Mouse (Mus musculus): Measurements from ENCODE around the gene Tmeff2. TPM values are rescaled to one million over a fixed set of nuclear protein-coding genes. Genes with fewer than 3 reads are reported as not detected.

Tmeff2 gene
- polyA plus RNA-seq, 1 experiment from 2014 or later = 3.0 TPM

DNA sequence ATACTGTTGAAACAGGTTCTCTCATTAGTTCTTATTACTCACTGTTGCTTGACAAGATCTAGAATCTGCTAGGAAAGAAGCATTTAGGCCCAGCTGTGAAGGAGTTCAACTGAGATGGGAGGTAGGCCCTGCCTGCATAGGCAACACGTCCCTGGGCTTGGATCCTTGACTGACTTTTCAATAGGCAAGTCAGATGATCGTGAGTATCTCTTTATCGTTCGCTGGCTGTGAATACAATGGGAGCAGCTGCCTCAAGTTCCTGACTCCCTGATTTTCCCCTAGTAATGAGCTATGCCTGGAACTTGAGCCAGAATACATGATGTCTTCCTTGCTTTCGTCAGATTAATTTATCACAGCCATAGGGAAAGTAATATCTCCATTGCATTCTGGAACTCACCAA, 214.3 kb downstream of the Tmeff2 start:
- Histone ChIP-seq H3K27me3 (replicated peaks; ENCODE audit: insufficient read depth, low read length) (no peaks in the 10 kb centered on the region), H3K27ac (ENCODE audit: low read length) (no peak overlapping the region), H3K9me3 (ENCODE audit: low read length) (no peaks in the 10 kb centered on the region), H3K4me1 (ENCODE audit: insufficient read depth, low read depth, low read length) (no peaks in the 10 kb centered on the region), H3K9ac (replicated peaks; ENCODE audit: low read depth) (no peak overlapping the region), H3K4me2 (replicated peaks; ENCODE audit: low read depth, low read length) (no peak overlapping the region), H3K4me3 (ENCODE audit: low read depth, low read length) (no peak overlapping the region), H3K36me3 (ENCODE audit: insufficient read depth, low read length) (no peaks in the 10 kb centered on the region)
- WGBS = 67% methylated on average over 5 of the region's 5 CpGs
- TF ChIP-seq CTCF (IDR thresholded peaks at IDR 0.05) (no peak), EP300 (IDR thresholded peaks at IDR 0.05) (no peak)
- DNase-seq (ENCODE audit: low spot score) (no peak), ATAC-seq (no peak)

DNA sequence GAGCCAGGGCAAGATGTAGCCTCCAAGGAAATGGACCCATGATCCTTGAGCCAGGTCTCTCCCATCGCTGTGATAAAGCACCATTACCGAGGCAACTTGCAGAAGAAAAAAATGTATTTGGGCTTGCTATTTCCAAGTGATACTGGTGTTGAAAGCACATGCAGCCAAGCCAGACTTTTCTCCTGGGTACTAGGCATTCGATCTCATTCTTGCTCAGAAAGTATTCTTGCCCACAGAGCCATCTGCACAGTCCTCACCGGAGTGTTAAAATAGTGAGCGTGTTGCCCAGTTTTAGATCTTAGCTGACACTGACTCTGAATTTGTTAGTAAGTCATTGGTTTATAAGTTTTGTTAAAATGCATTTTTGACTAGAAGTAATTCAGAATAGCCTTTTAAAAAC, 215.3 kb downstream of the Tmeff2 start:
- no peaks in the 10 kb centered on the region for H3K9me3 ChIP-seq (ENCODE audit: low read length)
- H3K4me3 ChIP-seq (ENCODE audit: low read depth, low read length) = no peak overlapping the region
- no peaks in the 10 kb centered on the region for H3K36me3 ChIP-seq (ENCODE audit: insufficient read depth, low read length)
- no peak for ATAC-seq
- TF ChIP-seq EP300 (IDR thresholded peaks at IDR 0.05) (no peak), CTCF (IDR thresholded peaks at IDR 0.05) (no peak)
- H3K9ac ChIP-seq (replicated peaks; ENCODE audit: low read depth) = no peak overlapping the region
- WGBS = 83% methylated on average over 5 of the region's 5 CpGs
- no peak for DNase-seq (ENCODE audit: low spot score)
- H3K4me1 ChIP-seq (ENCODE audit: insufficient read depth, low read depth, low read length) = no peaks in the 10 kb centered on the region
- no peak overlapping the region for H3K27ac ChIP-seq (ENCODE audit: low read length)
- no peak overlapping the region for H3K4me2 ChIP-seq (replicated peaks; ENCODE audit: low read depth, low read length)
- H3K27me3 ChIP-seq (replicated peaks; ENCODE audit: insufficient read depth, low read length) = no peaks in the 10 kb centered on the region

DNA sequence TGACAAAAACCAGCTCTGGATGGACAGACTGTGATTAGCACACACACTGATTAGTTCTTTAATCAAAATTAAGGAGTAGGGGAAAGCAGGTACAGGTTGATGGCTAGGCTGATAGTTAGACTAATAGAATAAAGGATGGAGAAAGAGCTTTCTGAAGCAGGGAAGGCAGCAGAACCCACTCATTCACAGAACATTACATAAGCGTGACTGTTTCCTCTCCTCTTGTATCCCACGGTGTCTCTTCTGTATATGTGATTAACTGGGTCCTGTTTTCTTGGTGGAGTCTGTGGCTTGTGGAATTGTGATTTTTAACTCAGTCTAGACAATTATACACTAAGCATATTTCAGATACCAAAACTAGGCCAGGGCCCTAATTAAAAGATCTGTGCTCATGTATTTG, 217.4 kb downstream of the Tmeff2 start:
- no peak for ATAC-seq

DNA sequence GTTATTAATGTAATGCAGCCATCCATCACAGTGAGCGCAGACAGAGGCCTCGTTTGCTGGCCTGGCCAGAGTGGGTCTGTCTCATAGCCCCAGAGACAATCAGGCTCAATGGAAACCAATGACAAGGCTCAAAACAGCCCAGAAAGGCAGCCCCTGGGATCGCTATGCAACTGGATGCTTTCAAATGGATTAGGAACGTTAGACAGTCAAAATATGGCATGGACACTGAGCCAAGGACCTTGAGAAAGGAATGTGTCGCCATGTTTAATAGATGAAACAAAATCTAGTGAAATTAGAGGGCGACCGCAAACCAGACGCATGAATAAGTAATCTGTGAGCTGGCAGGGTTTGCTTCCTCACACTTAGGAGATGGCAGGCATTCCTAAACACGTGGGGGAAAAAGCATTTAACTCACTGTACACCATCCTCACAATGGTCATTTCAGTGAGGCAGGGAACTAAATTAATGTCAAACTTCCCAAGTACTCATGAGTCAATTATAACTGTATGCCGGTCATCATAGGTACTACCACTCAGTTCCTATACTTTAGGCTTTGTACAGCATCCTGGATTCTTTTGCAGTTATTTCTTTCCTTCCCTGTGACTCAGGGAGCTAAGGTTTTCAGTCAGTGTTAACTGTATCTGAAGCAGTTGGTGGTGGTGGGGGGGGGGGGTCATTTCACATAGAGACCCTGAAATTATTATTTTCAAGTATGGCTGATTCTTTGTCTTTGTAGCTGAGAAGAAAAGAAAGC, 225.4 kb downstream of the Tmeff2 start:
- H3K36me3 ChIP-seq (ENCODE audit: insufficient read depth, low read length) = no peaks in the 10 kb centered on the region
- no peak overlapping the region for H3K4me3 ChIP-seq (ENCODE audit: low read depth, low read length)
- WGBS = 68% methylated on average over 10 of the region's 10 CpGs
- DNase-seq (ENCODE audit: low spot score) (no peak), ATAC-seq (no peak)
- TF ChIP-seq CTCF (IDR thresholded peaks at IDR 0.05) = no peak
- TF ChIP-seq EP300 (IDR thresholded peaks at IDR 0.05) = no peak
- no peak overlapping the region for H3K9ac ChIP-seq (replicated peaks; ENCODE audit: low read depth)
- H3K4me2 ChIP-seq (replicated peaks; ENCODE audit: low read depth, low read length) = no peak overlapping the region
- no peaks in the 10 kb centered on the region for H3K4me1 ChIP-seq (ENCODE audit: insufficient read depth, low read depth, low read length)
- H3K27ac ChIP-seq (ENCODE audit: low read length) = no peak overlapping the region
- H3K9me3 ChIP-seq (ENCODE audit: low read length) = no peaks in the 10 kb centered on the region
- H3K27me3 ChIP-seq (replicated peaks; ENCODE audit: insufficient read depth, low read length) = no peaks in the 10 kb centered on the region

More for the DNA sequence above, 217.4 kb downstream of the Tmeff2 start:
- Histone ChIP-seq H3K27me3 (replicated peaks; ENCODE audit: insufficient read depth, low read length) (no peaks in the 10 kb centered on the region), H3K4me3 (ENCODE audit: low read depth, low read length) (no peak overlapping the region), H3K4me2 (replicated peaks; ENCODE audit: low read depth, low read length) (no peak overlapping the region), H3K4me1 (ENCODE audit: insufficient read depth, low read depth, low read length) (no peaks in the 10 kb centered on the region), H3K27ac (ENCODE audit: low read length) (no peak overlapping the region), H3K9me3 (ENCODE audit: low read length) (no peaks in the 10 kb centered on the region), H3K36me3 (ENCODE audit: insufficient read depth, low read length) (no peaks in the 10 kb centered on the region), H3K9ac (replicated peaks; ENCODE audit: low read depth) (no peak overlapping the region)
- DNase-seq (ENCODE audit: low spot score) = no peak
- TF ChIP-seq CTCF (IDR thresholded peaks at IDR 0.05) (no peak), EP300 (IDR thresholded peaks at IDR 0.05) (no peak)
- 75% methylated on average over 2 of the region's 2 CpGs for WGBS

DNA sequence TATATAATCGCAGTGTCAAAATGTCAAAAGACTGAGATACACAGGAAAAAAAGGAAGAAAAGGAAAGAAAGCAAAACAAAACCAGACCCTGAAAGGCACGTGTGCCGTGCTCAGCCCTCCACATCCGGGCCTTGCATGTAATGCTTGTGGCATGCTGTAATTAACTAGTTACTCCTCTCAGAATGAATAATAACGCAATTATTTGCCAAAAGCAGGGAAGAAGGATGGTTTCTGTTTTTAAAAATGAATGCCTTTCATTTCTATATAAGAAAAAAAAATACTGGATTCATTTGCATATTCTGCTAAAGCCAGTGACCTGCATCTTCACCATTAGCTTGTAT, 225.9 kb downstream of the Tmeff2 start:
- H3K27me3 ChIP-seq (replicated peaks; ENCODE audit: insufficient read depth, low read length) = no peaks in the 10 kb centered on the region
- DNase-seq (ENCODE audit: low spot score) = no peak
- no peaks in the 10 kb centered on the region for H3K9me3 ChIP-seq (ENCODE audit: low read length)
- H3K27ac ChIP-seq (ENCODE audit: low read length) = no peak overlapping the region
- no peaks in the 10 kb centered on the region for H3K36me3 ChIP-seq (ENCODE audit: insufficient read depth, low read length)
- TF ChIP-seq EP300 (IDR thresholded peaks at IDR 0.05) (no peak), CTCF (IDR thresholded peaks at IDR 0.05) (no peak)
- no peaks in the 10 kb centered on the region for H3K4me1 ChIP-seq (ENCODE audit: insufficient read depth, low read depth, low read length)
- H3K4me2 ChIP-seq (replicated peaks; ENCODE audit: low read depth, low read length) = no peak overlapping the region
- no peak overlapping the region for H3K4me3 ChIP-seq (ENCODE audit: low read depth, low read length)
- H3K9ac ChIP-seq (replicated peaks; ENCODE audit: low read depth) = no peak overlapping the region
- WGBS = 68% methylated on average over 5 of the region's 5 CpGs
- no peak for ATAC-seq

DNA sequence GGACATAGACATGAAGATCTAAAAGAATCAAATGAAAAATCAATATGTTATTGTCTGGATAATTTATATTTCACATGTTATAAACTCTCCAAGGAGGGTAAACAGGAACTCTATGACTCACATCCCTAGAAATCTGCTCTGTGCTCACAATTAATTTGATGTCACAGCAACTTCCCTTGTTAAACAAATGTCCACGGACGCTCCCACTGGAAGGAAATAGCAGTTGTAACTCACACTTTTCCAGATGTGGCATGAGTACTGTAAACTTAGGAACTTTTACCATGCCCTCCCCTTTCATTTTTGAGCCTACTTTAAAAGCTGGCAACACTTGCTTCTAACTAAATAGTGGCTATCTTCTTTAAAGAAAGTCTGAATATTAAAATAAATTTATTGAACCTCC, 236.3 kb downstream of the Tmeff2 start:
- 19% methylated on average over 2 of the region's 2 CpGs for WGBS
- no peaks in the 10 kb centered on the region for H3K9me3 ChIP-seq (ENCODE audit: low read length)
- H3K27ac ChIP-seq (ENCODE audit: low read length) = no peak overlapping the region
- no peak overlapping the region for H3K4me2 ChIP-seq (replicated peaks; ENCODE audit: low read depth, low read length)
- H3K27me3 ChIP-seq (replicated peaks; ENCODE audit: insufficient read depth, low read length) = no peaks in the 10 kb centered on the region
- TF ChIP-seq EP300 (IDR thresholded peaks at IDR 0.05) (peak; percentile 98), CTCF (IDR thresholded peaks at IDR 0.05) (no peak)
- ATAC-seq (peak; percentile 69), DNase-seq (ENCODE audit: low spot score) (peak; percentile 77)
- no peak overlapping the region for H3K4me3 ChIP-seq (ENCODE audit: low read depth, low read length)
- no peaks in the 10 kb centered on the region; the same call in 1 of the 2 replicates for H3K4me1 ChIP-seq (ENCODE audit: insufficient read depth, low read depth, low read length)
- no peaks in the 10 kb centered on the region for H3K36me3 ChIP-seq (ENCODE audit: insufficient read depth, low read length)
- no peak overlapping the region for H3K9ac ChIP-seq (replicated peaks; ENCODE audit: low read depth)
